Mouse (Mus musculus) embryonic facial prominence, embryonic 15.5 days (tissue): ENCODE results near the gene A630073D07Rik. TPM values are rescaled to one million over a fixed set of nuclear protein-coding genes. Genes with fewer than 3 reads are reported as not detected.
"Not testable (repeated sequence)": the region's sequence is repeated elsewhere in the genome, so short reads cannot be mapped to it uniquely, and the experiment has no call there.

Experiments used
- ATAC-seq: fragments of 200-750 bp; cut with Nextera tagmentation; 2 replicates; pipeline ENCODE4 v1.8.0; 2017; ENCODE audit warnings: low read depth, moderate TSS enrichment; ENCODE audit not compliant: insufficient number of reproducible peaks, low FRiP score, low TSS enrichment
- H3K27ac ChIP-seq: fragments of 300-500 bp; sonication (generic); replicated peaks from 2 replicates; pipeline ENCODE4 v1.5.1; 2015; ENCODE audit warnings: mild to moderate bottlenecking, inconsistent platforms
- H3K27me3 ChIP-seq: fragments of 300-500 bp; sonication (generic); 2 replicates; pipeline ENCODE4 v1.6.1; 2015; ENCODE audit warnings: inconsistent platforms
- H3K36me3 ChIP-seq: fragments of 300-500 bp; sonication (generic); 2 replicates; pipeline ENCODE4 v1.6.1; 2015; ENCODE audit warnings: mild to moderate bottlenecking, inconsistent platforms
- H3K4me1 ChIP-seq: fragments of 300-500 bp; sonication (generic); 2 replicates; pipeline ENCODE4 v1.6.1; 2015; ENCODE audit warnings: inconsistent platforms
- H3K4me2 ChIP-seq: fragments of 300-500 bp; sonication (generic); replicated peaks from 2 replicates; pipeline ENCODE4 v1.6.1; 2015; ENCODE audit warnings: mild to moderate bottlenecking, inconsistent platforms
- H3K4me3 ChIP-seq: fragments of 300-500 bp; sonication (generic); replicated peaks from 2 replicates; pipeline ENCODE4 v1.5.1; 2015; ENCODE audit warnings: mild to moderate bottlenecking, inconsistent platforms
- H3K9ac ChIP-seq: fragments of 300-500 bp; sonication (generic); 2 replicates; pipeline ENCODE4 v1.6.1; 2015; ENCODE audit warnings: inconsistent platforms
- H3K9me3 ChIP-seq: fragments of 300-500 bp; sonication (generic); replicated peaks from 2 replicates; pipeline ENCODE4 v1.6.1; 2016; ENCODE audit warnings: inconsistent platforms
- WGBS: fragments of 180-500 bp; shearing (Covaris S2); methylation state at CpG from one replicate; pipeline ENCODE4 v1.1.7; 2015; 5-methylcytosine and 5-hydroxymethylcytosine counted together
- polyA plus RNA-seq: library from polyadenylated mRNA; unstranded; fragments of >200 nt; fragmentation: Nextera tagmentation; extraction: Ambion mirVana; gene quantifications from 2 replicates; pipeline ENCODE4 v1.2.1, GENCODE M21; 2015

A630073D07Rik gene
- not detected in 2 replicates for polyA plus RNA-seq

GRCm38 (mm10) chr6:132651426-132651825, at the start of gene A630073D07Rik:
Gene A630073D07Rik, minus strand, starts transcription at chr6:132651526.
- H3K27ac ChIP-seq: no peak within 1 kb of the TSS
- H3K4me3 ChIP-seq: no peak within 1 kb of the TSS
- no peaks in the 10 kb centered on the region for H3K4me1 ChIP-seq
- H3K9ac ChIP-seq: no peak within 1 kb of the TSS
- H3K27me3 ChIP-seq: no peaks in the 10 kb centered on the region
- H3K9me3 ChIP-seq: no peaks in the 10 kb centered on the region
- 77% methylated on average over 1 of the region's 1 CpGs for WGBS
- no peak for ATAC-seq
- H3K36me3 ChIP-seq: no peaks in the 10 kb centered on the region
- no peak within 1 kb of the TSS for H3K4me2 ChIP-seq

- Histone ChIP-seq H3K4me3 (no peak within 1 kb of the TSS), H3K27ac (no peak within 1 kb of the TSS), H3K4me1 (no peaks in the 10 kb centered on the region), H3K27me3 (no peaks in the 10 kb centered on the region), H3K9me3 (no peaks in the 10 kb centered on the region), H3K4me2 (no peak within 1 kb of the TSS), H3K9ac (no peak within 1 kb of the TSS), H3K36me3 (no peaks in the 10 kb centered on the region)
- ATAC-seq: no peak
- WGBS: 83% methylated on average over 1 of the region's 1 CpGs
Measured at GRCm38 (mm10) chr6:132700907-132701306, 49.6 kb upstream of the A630073D07Rik start, which contains the start of gene Tas2r121. Gene Tas2r121, minus strand, starts transcription at chr6:132701007.

DNA sequence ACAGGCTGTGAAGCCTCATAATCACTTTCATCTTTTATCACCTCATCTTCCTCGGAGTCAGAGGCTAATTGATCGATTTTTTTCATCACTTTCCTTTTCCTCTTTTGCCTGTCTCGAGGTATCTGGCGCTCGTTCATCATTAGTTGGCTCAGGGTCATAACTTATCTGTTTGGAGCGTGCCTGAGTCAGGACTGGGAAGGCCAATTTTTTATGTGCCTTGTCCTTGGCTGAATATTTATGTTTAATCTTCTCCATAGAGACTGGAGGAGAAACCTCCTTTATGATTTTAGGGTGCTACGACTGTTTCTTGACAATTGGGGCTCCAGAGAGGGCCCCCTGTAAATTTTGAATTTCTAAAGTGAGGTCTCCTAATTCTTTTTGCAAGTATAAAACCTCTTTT, 40.3 kb upstream of the A630073D07Rik start:
- not testable (repeated sequence) for H3K4me1 ChIP-seq, H3K4me3 ChIP-seq, H3K4me2 ChIP-seq, H3K27ac ChIP-seq, H3K36me3 ChIP-seq, H3K27me3 ChIP-seq, H3K9ac ChIP-seq, ATAC-seq, H3K9me3 ChIP-seq
- WGBS: 81% methylated on average over 7 of the region's 7 CpGs

DNA sequence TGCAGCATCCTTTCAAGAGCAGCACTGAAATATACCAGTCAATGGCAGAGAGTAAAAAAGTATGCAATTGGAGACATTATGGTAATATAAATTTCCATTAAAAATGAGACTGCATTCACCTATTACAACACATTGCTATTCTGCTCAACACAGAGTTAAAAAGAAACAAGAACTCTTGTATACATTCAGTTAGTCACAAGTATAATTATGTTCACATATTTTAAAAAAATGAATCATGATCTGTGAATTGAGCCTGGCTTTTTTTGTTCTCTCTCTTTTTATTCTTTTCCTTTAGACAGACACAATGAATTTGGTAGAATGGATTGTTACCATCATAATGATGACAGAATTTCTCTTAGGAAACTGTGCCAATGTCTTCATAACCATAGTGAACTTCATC, 5.3 kb upstream of the A630073D07Rik start, which contains the start of gene Tas2r120:
Gene Tas2r120 (plus strand): TSS at position 301 of the 400 bp plus-strand sequence.
- no peak within 1 kb of the TSS for H3K4me3 ChIP-seq
- H3K27ac ChIP-seq: no peak within 1 kb of the TSS
- no peak for ATAC-seq
- no peaks in the 10 kb centered on the region for H3K27me3 ChIP-seq
- H3K9me3 ChIP-seq: no peaks in the 10 kb centered on the region
- H3K4me2 ChIP-seq: no peak within 1 kb of the TSS
- no peaks in the 10 kb centered on the region for H3K36me3 ChIP-seq
- no peaks in the 10 kb centered on the region for H3K4me1 ChIP-seq
- no peak within 1 kb of the TSS for H3K9ac ChIP-seq

DNA sequence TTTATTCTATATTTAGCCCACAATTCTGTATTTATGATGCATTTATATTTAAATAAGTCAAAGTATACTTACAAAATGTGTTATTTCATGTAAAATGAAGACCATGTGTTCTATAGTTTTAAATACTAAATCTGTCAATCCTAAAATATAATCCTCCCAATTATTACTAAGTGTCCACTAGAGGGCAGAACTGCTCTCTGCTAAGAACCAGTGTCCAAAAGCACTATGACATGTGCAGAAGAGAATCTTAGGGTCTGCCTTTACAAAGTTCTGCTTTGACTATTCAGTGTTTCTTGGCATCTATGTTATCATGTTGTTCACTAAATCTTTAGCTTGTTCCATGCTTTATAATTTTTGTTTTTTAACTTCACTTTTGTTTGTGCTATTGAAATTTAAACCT, 1.9 kb downstream of the A630073D07Rik start:
- no peak for ATAC-seq
- no peaks in the 10 kb centered on the region for H3K36me3 ChIP-seq
- H3K4me1 ChIP-seq: no peaks in the 10 kb centered on the region
- H3K9ac ChIP-seq: no peak overlapping the region
- H3K4me2 ChIP-seq: no peak overlapping the region
- no peak overlapping the region for H3K4me3 ChIP-seq
- H3K27ac ChIP-seq: no peak overlapping the region
- no peaks in the 10 kb centered on the region for H3K9me3 ChIP-seq
- H3K27me3 ChIP-seq: no peaks in the 10 kb centered on the region

DNA sequence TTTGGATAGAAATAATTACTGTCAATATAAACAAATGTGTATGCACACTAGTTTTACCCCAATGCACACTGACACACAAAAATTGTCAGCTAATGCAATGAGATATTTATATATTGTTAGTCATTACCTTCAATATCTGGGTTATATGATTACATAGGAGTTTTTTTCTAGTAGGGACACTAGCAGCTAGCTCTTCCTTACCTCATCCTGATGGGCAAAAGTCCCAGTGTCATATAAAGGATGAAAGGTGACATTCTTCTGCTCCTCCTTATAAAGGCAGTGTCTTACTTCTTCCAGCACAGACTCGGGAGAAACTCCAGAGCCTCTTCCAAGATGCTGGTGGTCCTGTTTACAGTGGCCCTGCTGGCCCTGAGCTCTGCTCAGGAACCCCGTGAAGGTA, 55.7 kb downstream of the A630073D07Rik start, which contains the start of gene Prp2:
Gene Prp2 (plus strand): TSS at position 301 of the 400 bp plus-strand sequence.
- H3K4me3 ChIP-seq, H3K4me1 ChIP-seq, H3K27me3 ChIP-seq, H3K9me3 ChIP-seq, ATAC-seq, H3K27ac ChIP-seq, H3K9ac ChIP-seq, H3K36me3 ChIP-seq, H3K4me2 ChIP-seq: not testable (repeated sequence)
- WGBS: 65% methylated on average over 2 of the region's 2 CpGs

Other genes with a start within 250 kb of the A630073D07Rik start
- not detected in 2 replicates for gene Prh1, start 81.7 kb downstream of the A630073D07Rik start, polyA plus RNA-seq
- gene Prp2, start 55.6 kb downstream of the A630073D07Rik start, polyA plus RNA-seq: not detected in 2 replicates
- not detected in 2 replicates for gene Tas2r120, start 5.4 kb upstream of the A630073D07Rik start, polyA plus RNA-seq
- not detected in 2 replicates for gene Tas2r121, start 49.5 kb upstream of the A630073D07Rik start, polyA plus RNA-seq
- not detected in 2 replicates for gene Tas2r122, start 60.4 kb upstream of the A630073D07Rik start, polyA plus RNA-seq
- not detected in 2 replicates for gene Tas2r115, start 86.5 kb upstream of the A630073D07Rik start, polyA plus RNA-seq
- not detected in 2 replicates for gene Tas2r124, start 103.2 kb upstream of the A630073D07Rik start, polyA plus RNA-seq
- not detected in 2 replicates for gene Tas2r102, start 110.6 kb upstream of the A630073D07Rik start, polyA plus RNA-seq
- gene Tas2r136, start 126.6 kb upstream of the A630073D07Rik start, polyA plus RNA-seq: not detected in 2 replicates
- not detected in 2 replicates for gene Tas2r117, start 151.3 kb upstream of the A630073D07Rik start, polyA plus RNA-seq
- gene Tas2r123, start 195.6 kb upstream of the A630073D07Rik start, polyA plus RNA-seq: not detected in 2 replicates
- not detected in 2 replicates for gene Tas2r116, start 203.9 kb upstream of the A630073D07Rik start, polyA plus RNA-seq
- not detected in 2 replicates for gene Tas2r110, start 216.5 kb upstream of the A630073D07Rik start, polyA plus RNA-seq
- not detected in 2 replicates for gene Tas2r113, start 241.5 kb upstream of the A630073D07Rik start, polyA plus RNA-seq